Mouse (Mus musculus): ENCODE results near the gene Kat2b. TPM values are rescaled to one million over a fixed set of nuclear protein-coding genes. Genes with fewer than 3 reads are reported as not detected.

The Kat2b gene
- polyA plus RNA-seq, 1 experiment, result 11.2 TPM

DNA sequence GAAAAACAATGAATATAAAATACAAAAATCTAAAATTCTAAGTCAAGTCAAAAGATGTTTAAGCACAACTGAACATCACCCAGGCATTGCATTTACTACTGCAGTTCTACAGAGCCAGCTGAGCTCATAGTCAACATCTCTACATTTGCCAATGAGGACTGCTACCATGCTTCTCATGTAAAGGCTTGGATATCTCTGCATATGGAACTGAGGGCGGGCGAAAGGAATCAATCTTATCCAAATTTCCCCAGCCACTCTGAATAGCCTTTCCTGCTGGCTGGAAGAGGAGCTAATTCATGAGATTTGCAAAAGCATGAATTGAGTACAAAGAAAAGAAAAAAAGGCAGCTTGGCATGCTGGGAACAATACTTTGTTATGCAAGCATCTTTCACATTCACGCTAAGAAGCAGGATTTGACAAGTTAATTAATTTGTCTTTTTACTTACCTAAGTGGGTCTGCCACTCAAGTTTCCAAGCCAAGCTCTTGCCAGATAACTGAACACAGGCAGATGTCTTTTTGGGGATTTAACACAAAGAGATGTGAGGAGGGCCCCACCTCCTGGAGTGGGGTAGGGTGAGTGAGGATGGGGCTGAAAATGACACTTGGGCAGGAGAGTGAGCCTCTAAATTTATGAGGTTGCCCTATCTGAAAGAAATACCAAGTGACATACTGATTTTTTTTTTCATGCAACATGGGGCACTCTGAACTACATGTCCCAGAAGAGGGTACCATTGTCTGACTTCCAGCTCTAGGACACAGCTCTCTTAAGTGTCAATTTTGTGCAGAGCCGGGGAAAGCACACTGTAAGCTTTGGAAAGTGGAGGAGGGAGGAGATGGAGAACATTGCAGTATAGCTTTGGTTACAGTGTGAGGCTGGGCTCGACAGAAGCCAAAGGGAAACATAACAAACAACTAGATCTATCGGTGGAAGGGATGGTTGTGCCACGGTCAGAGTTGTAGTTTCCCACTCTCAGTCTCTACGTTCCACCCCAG lies 15.1 kb upstream of the Kat2b start:
- Histone ChIP-seq H3K4me3 (replicated peaks; ENCODE audit: extremely low read depth, low read depth, low read length) (no peak overlapping the region), H3K4me1 (ENCODE audit: control insufficient read depth, insufficient read depth, low read length) (no peaks in the 10 kb centered on the region)
- DNase-seq, result no peak
- WGBS, result 79% methylated on average over 8 of the region's 8 CpGs
- TF ChIP-seq CTCF (IDR thresholded peaks at IDR 0.05; ENCODE audit: insufficient read depth, low read length) (no peak), POLR2A (IDR thresholded peaks at IDR 0.05; ENCODE audit: borderline replicate concordance, extremely low read depth, low read depth, low read length) (no peak)

DNA sequence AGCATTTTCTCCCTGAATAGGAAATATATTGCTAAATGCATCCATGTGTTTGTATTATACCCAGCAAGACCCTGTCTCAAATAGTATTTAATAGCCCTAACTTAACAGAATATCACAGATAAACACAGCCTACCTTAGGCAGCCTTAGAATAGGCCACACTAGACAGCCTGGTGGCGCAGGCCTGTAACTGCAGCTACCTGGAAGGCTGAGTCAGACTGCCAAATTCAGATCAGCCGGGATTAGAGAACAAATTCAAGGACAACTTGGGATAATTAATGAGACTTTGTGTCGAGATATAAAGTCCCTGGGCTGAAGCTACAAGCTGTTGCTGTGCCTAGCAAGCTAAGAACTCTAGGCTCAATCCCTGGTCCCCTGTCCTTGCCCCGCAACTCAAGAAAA lies 12.6 kb upstream of the Kat2b start:
- DNase-seq, result no peak
- Histone ChIP-seq H3K4me3 (replicated peaks; ENCODE audit: extremely low read depth, low read depth, low read length) (no peak overlapping the region), H3K4me1 (ENCODE audit: control insufficient read depth, insufficient read depth, low read length) (no peaks in the 10 kb centered on the region)
- 62% methylated on average over 4 of the region's 4 CpGs for WGBS
- TF ChIP-seq CTCF (IDR thresholded peaks at IDR 0.05; ENCODE audit: insufficient read depth, low read length), result peak; percentile 61
- no peak for TF ChIP-seq POLR2A (IDR thresholded peaks at IDR 0.05; ENCODE audit: borderline replicate concordance, extremely low read depth, low read depth, low read length)

DNA sequence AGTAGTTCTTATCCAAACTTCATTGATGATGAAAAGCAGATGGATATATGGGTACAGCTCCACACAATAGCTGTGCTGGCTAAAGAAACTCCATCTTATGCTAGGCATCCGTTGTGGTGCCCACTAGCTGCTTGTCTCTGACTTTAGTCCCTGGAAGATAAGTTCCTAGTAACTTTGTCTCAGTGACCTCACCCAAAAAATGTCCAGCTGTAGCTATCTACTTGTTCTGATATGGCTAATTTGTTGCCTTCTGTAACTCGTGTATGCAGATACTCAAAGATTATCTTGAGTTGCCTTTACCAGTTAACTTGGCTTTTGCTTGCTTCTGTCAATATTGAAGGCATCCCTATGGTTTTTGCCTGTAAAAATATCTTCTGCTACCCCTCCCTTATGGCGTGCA lies 11.8 kb upstream of the Kat2b start:
- no peak for DNase-seq
- TF ChIP-seq POLR2A (IDR thresholded peaks at IDR 0.05; ENCODE audit: borderline replicate concordance, extremely low read depth, low read depth, low read length) (no peak), CTCF (IDR thresholded peaks at IDR 0.05; ENCODE audit: insufficient read depth, low read length) (no peak)
- H3K4me3 ChIP-seq (replicated peaks; ENCODE audit: extremely low read depth, low read depth, low read length), result no peak overlapping the region
- H3K4me1 ChIP-seq (ENCODE audit: control insufficient read depth, insufficient read depth, low read length), result no peaks in the 10 kb centered on the region
- WGBS, result 74% methylated on average over 3 of the region's 3 CpGs

DNA sequence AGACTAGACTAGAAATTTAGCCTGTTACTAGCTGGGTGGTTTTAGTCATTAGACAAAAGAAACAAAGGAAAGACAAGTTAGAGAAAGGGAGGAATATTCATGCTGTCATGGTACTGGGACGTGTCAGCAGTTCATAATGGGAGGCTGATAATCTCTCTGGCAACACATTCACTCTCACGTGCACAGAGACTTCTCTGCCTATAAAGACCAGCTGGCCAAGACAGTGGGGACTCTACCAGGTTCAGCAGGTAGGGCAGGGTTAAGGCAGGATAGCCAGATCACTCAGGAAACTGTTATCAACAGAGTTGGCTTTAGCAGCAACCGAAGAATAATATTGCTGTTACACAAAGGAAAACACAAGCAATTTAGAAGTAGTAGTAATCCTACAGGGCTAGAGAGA lies 9.2 kb upstream of the Kat2b start:
- WGBS, result 51% methylated on average over 3 of the region's 3 CpGs
- DNase-seq, result no peak
- no peaks in the 10 kb centered on the region for H3K4me1 ChIP-seq (ENCODE audit: control insufficient read depth, insufficient read depth, low read length)
- TF ChIP-seq CTCF (IDR thresholded peaks at IDR 0.05; ENCODE audit: insufficient read depth, low read length) (no peak), POLR2A (IDR thresholded peaks at IDR 0.05; ENCODE audit: borderline replicate concordance, extremely low read depth, low read depth, low read length) (no peak)
- H3K4me3 ChIP-seq (replicated peaks; ENCODE audit: extremely low read depth, low read depth, low read length), result no peak overlapping the region

DNA sequence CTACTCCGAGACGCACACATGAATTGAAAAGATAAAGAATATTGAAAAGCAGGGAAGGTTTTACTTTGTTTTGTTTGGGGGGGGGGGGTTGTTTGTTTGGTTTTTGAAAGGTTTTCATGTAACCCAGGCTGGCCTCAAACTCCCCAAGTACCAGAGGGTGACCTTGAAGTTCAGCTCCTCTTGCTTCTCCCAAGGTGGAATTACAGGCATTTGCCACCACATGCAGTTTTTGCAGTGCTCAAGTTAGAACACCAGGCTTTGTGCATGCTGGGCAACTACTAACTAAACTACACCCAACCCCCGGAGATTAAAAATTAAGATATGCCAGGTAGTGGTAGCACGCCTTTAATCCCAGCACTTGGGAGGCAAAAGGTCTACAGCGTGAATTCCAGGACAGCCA lies 7.0 kb upstream of the Kat2b start:
- WGBS, result 90% methylated on average over 5 of the region's 5 CpGs
- no peak overlapping the region for H3K4me3 ChIP-seq (replicated peaks; ENCODE audit: extremely low read depth, low read depth, low read length)
- H3K4me1 ChIP-seq (ENCODE audit: control insufficient read depth, insufficient read depth, low read length), result no peaks in the 10 kb centered on the region
- no peak for DNase-seq
- TF ChIP-seq POLR2A (IDR thresholded peaks at IDR 0.05; ENCODE audit: borderline replicate concordance, extremely low read depth, low read depth, low read length) (no peak), CTCF (IDR thresholded peaks at IDR 0.05; ENCODE audit: insufficient read depth, low read length) (no peak)

DNA sequence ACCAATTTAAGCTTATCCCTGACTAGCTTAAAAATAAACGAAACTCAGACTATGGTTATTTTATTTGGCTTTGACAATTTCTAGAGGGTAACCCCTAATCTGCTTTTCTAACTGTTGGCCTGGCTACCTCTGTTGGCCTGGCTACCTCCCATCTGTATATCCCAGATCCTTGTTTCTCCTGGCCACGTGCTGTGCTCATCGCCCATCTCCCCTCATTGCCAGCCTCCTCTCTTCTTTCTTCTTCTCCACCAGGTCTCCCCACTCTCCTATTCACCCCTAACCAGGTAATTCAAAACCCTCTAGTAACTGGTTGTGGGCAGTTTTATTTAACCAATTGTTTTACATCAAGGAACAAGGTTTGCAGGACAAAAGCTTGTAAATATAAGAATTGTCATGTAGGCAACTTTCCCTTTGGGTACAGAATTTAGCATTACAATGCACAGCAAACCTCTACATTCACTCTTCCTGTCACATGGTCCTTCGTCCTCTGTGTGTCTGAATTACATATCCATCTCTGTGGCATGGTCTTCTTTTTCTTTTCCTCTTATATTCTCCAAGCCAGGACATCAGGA lies 5.1 kb upstream of the Kat2b start:
- no peaks in the 10 kb centered on the region; the same call in 1 of the 2 replicates for H3K4me1 ChIP-seq (ENCODE audit: control insufficient read depth, insufficient read depth, low read length)
- no peak for TF ChIP-seq CTCF (IDR thresholded peaks at IDR 0.05; ENCODE audit: insufficient read depth, low read length)
- WGBS, result 87% methylated on average over 4 of the region's 4 CpGs
- DNase-seq, result no peak
- no peak overlapping the region for H3K4me3 ChIP-seq (replicated peaks; ENCODE audit: extremely low read depth, low read depth, low read length)

DNA sequence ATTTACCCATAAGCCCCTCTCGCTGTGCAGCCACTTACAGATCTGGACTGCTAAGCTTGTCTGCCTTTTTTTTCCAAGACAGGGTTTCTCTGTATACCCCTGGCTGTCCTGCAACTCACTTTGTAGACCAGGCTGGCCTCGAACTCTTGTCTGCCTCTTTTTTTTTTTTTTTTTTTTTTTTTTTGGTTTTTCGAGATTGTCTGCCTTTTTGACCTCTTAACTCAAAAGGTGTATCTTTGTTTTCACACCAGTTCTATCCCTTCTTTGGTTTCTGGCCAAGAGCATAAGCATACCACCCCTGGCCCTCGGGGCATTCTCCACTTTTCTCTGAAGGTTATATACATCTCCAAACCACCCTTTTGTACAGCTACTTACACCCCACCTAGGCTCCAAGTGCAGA lies 1.8 kb upstream of the Kat2b start:
- 69% methylated on average over 4 of the region's 4 CpGs for WGBS
- DNase-seq, result no peak
- no peak overlapping the region for H3K4me3 ChIP-seq (replicated peaks; ENCODE audit: extremely low read depth, low read depth, low read length)
- H3K4me1 ChIP-seq (ENCODE audit: control insufficient read depth, insufficient read depth, low read length), result peaks cover 6% of the 10 kb centered on the region
- TF ChIP-seq POLR2A (IDR thresholded peaks at IDR 0.05; ENCODE audit: borderline replicate concordance, extremely low read depth, low read depth, low read length) (no peak), CTCF (IDR thresholded peaks at IDR 0.05; ENCODE audit: insufficient read depth, low read length) (no peak)

DNA sequence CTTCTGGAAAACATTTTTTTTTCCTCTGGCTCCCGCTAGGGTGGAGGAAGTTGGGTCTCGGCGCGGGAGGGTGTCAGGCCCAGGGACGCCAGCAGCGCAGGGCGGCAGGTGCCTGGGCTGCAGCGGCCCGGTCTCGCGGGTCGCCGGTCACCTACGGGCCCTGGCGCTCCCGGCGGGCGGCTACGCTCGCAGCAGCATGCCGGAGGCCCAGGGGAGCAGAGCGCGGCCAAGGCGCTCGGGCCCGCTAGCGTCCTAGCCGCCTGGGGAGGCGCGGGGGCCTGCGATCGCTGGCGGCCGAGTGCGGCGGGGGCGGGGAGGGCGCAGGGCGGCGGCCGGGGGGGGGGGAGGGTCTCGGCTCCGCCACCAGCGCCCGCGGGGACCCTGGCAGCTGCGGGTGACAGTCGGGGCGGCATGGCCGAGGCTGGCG lies 271 bp downstream of the Kat2b start:
- peak; percentile 82 for DNase-seq

DNA sequence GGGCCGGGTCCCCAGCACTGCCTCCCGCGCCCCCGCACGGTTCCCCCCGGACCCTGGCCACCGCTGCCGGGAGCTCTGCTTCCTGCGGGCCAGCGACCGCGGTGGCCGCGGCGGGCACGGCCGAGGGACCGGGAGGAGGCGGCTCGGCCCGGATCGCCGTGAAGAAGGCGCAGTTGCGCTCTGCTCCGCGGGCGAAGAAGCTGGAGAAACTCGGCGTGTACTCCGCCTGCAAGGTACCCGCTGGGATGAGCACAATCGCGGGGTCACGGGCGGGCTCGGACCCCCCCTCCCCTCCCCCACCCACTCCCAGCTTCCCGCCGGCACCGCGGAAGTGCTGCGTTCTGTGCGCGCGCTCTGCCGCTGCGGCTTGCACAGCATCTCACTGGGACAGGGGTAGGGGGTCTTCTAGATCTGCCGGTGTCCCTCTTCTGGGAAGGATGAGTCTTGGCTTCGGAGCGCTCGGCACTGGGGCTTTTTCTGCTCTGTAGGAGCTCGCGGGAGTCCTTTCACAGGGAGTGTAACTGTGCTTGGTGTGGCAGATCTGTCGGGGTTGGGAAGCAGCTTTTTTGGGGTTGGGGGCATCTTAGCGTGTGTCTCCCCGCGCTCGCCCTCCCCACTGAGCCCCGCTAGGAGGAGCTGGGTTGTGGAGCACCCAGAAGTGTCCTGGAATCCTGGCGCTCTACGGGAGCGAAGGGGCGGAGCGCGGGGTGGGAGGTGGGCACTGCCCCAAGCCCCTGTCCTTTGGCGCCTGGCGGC lies 863 bp downstream of the Kat2b start:
- DNase-seq, result peak; percentile 81
- 0 out of 2 replicates have a peak, but pooled peaks have one; percentile 9 for TF ChIP-seq POLR2A (IDR thresholded peaks at IDR 0.05; ENCODE audit: borderline replicate concordance, extremely low read depth, low read depth, low read length)
- TF ChIP-seq CTCF (IDR thresholded peaks at IDR 0.05; ENCODE audit: insufficient read depth, low read length), result no peak
- H3K4me1 ChIP-seq (ENCODE audit: control insufficient read depth, insufficient read depth, low read length), result peaks cover 9% of the 10 kb centered on the region
- WGBS, result under 1% methylated on average over 65 of the region's 67 CpGs
- peak overlapping the region; percentile 95 for H3K4me3 ChIP-seq (replicated peaks; ENCODE audit: extremely low read depth, low read depth, low read length)

More for the DNA sequence above, 271 bp downstream of the Kat2b start:
- peaks cover 9% of the 10 kb centered on the region for H3K4me1 ChIP-seq (ENCODE audit: control insufficient read depth, insufficient read depth, low read length)
- H3K4me3 ChIP-seq (replicated peaks; ENCODE audit: extremely low read depth, low read depth, low read length), result peak overlapping the region; percentile 95
- WGBS, result under 1% methylated on average over 44 of the region's 51 CpGs
- TF ChIP-seq POLR2A (IDR thresholded peaks at IDR 0.05; ENCODE audit: borderline replicate concordance, extremely low read depth, low read depth, low read length) (peak; percentile 60; the same call in 1 of the 2 replicates), CTCF (IDR thresholded peaks at IDR 0.05; ENCODE audit: insufficient read depth, low read length) (no peak)

Data from lung, adult 2 months (tissue).